Mouse (Mus musculus): Measurements from ENCODE around the gene Lipt1. TPM values are rescaled to one million over a fixed set of nuclear protein-coding genes. Genes with fewer than 3 reads are reported as not detected.
A peak's percentile ranks its signal among the peaks of the same experiment; 100 is the strongest.

Gene Lipt1
- polyA plus RNA-seq, 1 experiment from 2014 or later, result 9.2 TPM

DNA sequence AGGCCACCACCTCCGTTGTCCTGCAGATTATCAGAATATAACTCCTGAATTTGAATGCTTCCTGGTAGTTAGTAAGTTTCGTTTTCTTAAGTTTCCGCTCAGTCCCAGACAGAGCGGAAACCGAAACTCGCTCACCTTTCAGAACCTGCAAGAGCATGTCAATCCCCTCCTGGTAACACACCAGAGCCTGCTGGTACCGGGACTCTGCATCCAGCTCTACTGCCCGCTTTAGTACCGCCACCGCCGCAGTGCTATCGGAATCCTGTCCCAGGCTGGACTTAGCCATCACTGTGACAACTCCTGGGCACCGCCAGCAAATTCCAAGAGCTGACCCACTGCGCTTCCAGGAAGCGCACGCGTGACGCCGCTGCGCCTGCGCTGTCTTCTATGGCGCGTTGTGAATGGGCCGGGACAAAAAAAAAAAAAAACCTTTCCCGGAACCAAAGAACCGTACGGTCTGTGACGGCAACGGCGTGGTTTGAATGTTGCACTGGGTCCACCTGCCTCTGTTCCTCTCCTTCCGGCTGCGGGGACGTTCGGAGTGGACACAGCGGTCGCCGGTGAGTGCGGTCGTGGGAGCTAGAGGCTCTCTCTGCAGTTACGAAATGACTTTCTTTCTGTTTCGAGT lies 18.6 kb downstream of the Lipt1 start, which contains the start of the genes Mitd1 and Mrpl30:
Gene Mitd1 (minus strand): TSS at position 387 of the 628 bp plus-strand sequence.
Gene Mrpl30 (plus strand): TSS at position 453 of the 628 bp plus-strand sequence.
- Histone ChIP-seq H3K4me1 (replicated peaks; ENCODE audit: control insufficient read depth, insufficient read depth, low read length) (peaks cover 22% of the 10 kb centered on the region), H3K27me3 (replicated peaks; ENCODE audit: control insufficient read depth, insufficient read depth, low read length) (no peaks in the 10 kb centered on the region), H3K9ac (replicated peaks; ENCODE audit: low read depth, low read length) (peak within 1 kb of the TSS; percentile 79), H3K4me2 (ENCODE audit: low read length) (peak within 1 kb of the TSS; percentile 73), H3K4me3 (replicated peaks; ENCODE audit: low read length) (peak within 1 kb of the TSS; percentile 84), H3K36me3 (ENCODE audit: control insufficient read depth, insufficient read depth) (peaks cover 3% of the 10 kb centered on the region; the same call in 1 of the 2 replicates), H3K9me3 (ENCODE audit: control insufficient read depth, low read length) (no peaks in the 10 kb centered on the region), H3K27ac (ENCODE audit: low read length) (peak within 1 kb of the TSS; percentile 57)
- ATAC-seq, result peak; percentile 95
- WGBS, result under 1% methylated on average over 41 of the region's 41 CpGs

- Histone ChIP-seq H3K27ac (ENCODE audit: low read length) (no peak overlapping the region), H3K4me1 (replicated peaks; ENCODE audit: control insufficient read depth, insufficient read depth, low read length) (peaks cover 22% of the 10 kb centered on the region), H3K4me3 (replicated peaks; ENCODE audit: low read length) (no peak overlapping the region), H3K36me3 (ENCODE audit: control insufficient read depth, insufficient read depth) (peaks cover 6% of the 10 kb centered on the region; the same call in 1 of the 2 replicates), H3K27me3 (replicated peaks; ENCODE audit: control insufficient read depth, insufficient read depth, low read length) (no peaks in the 10 kb centered on the region), H3K9me3 (ENCODE audit: control insufficient read depth, low read length) (no peaks in the 10 kb centered on the region), H3K4me2 (ENCODE audit: low read length) (peak overlapping the region; percentile 73), H3K9ac (replicated peaks; ENCODE audit: low read depth, low read length) (no peak overlapping the region)
- no peak for ATAC-seq
- WGBS, result 62% methylated on average over 3 of the region's 3 CpGs
These were observed 19.9 kb downstream of the Lipt1 start for GRCm38 (mm10) chr1:37891400-37891799.

GRCm38 (mm10) chr1:37894606-37895005 lies 23.1 kb downstream of the Lipt1 start:
- H3K4me3 ChIP-seq (replicated peaks; ENCODE audit: low read length), result no peak overlapping the region
- H3K9ac ChIP-seq (replicated peaks; ENCODE audit: low read depth, low read length), result no peak overlapping the region
- H3K9me3 ChIP-seq (ENCODE audit: control insufficient read depth, low read length), result no peaks in the 10 kb centered on the region
- no peak overlapping the region for H3K4me2 ChIP-seq (ENCODE audit: low read length)
- H3K27ac ChIP-seq (ENCODE audit: low read length), result no peak overlapping the region
- H3K4me1 ChIP-seq (replicated peaks; ENCODE audit: control insufficient read depth, insufficient read depth, low read length), result peaks cover 15% of the 10 kb centered on the region
- no peak for ATAC-seq
- no peaks in the 10 kb centered on the region for H3K27me3 ChIP-seq (replicated peaks; ENCODE audit: control insufficient read depth, insufficient read depth, low read length)
- peaks cover 15% of the 10 kb centered on the region for H3K36me3 ChIP-seq (ENCODE audit: control insufficient read depth, insufficient read depth)

- Histone ChIP-seq H3K9ac (replicated peaks; ENCODE audit: low read depth, low read length) (no peak overlapping the region), H3K27ac (ENCODE audit: low read length) (no peak overlapping the region), H3K27me3 (replicated peaks; ENCODE audit: control insufficient read depth, insufficient read depth, low read length) (no peaks in the 10 kb centered on the region), H3K4me3 (replicated peaks; ENCODE audit: low read length) (no peak overlapping the region), H3K9me3 (ENCODE audit: control insufficient read depth, low read length) (no peaks in the 10 kb centered on the region), H3K4me1 (replicated peaks; ENCODE audit: control insufficient read depth, insufficient read depth, low read length) (no peaks in the 10 kb centered on the region), H3K36me3 (ENCODE audit: control insufficient read depth, insufficient read depth) (peaks cover 15% of the 10 kb centered on the region), H3K4me2 (ENCODE audit: low read length) (no peak overlapping the region)
- no peak for ATAC-seq
- 83% methylated on average over 4 of the region's 4 CpGs for WGBS
These were observed 28.3 kb downstream of the Lipt1 start for GRCm38 (mm10) chr1:37899816-37900215.

DNA sequence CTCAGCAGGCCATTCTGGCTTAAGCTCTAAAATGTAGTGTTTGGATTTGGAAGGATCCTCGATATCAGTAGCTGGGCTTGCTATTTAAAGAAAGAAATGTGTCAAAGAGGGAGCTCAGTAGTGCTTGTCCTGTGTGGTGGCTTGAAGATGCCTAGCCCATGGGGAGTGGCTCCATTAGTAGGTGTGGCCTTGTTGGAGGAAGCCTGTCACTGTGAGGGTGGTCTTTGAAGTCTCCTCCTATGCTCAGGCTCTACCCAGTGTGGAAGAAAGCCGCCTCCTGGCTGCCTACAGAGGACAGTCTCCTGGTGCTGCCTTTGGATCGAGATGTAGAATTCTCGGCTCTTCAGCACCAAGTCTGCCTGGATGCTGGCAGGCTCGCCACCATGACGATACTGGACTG lies 28.8 kb downstream of the Lipt1 start:
- Histone ChIP-seq H3K4me1 (replicated peaks; ENCODE audit: control insufficient read depth, insufficient read depth, low read length) (no peaks in the 10 kb centered on the region), H3K27me3 (replicated peaks; ENCODE audit: control insufficient read depth, insufficient read depth, low read length) (no peaks in the 10 kb centered on the region), H3K4me3 (replicated peaks; ENCODE audit: low read length) (no peak overlapping the region), H3K27ac (ENCODE audit: low read length) (no peak overlapping the region), H3K4me2 (ENCODE audit: low read length) (no peak overlapping the region), H3K9ac (replicated peaks; ENCODE audit: low read depth, low read length) (no peak overlapping the region), H3K9me3 (ENCODE audit: control insufficient read depth, low read length) (no peaks in the 10 kb centered on the region), H3K36me3 (ENCODE audit: control insufficient read depth, insufficient read depth) (peaks cover 12% of the 10 kb centered on the region)
- no peak for ATAC-seq
- WGBS, result 55% methylated on average over 6 of the region's 6 CpGs

- WGBS, result 39% methylated on average over 6 of the region's 6 CpGs
- H3K4me2 ChIP-seq (ENCODE audit: low read length), result no peak overlapping the region
- no peak overlapping the region for H3K9ac ChIP-seq (replicated peaks; ENCODE audit: low read depth, low read length)
- no peaks in the 10 kb centered on the region for H3K27me3 ChIP-seq (replicated peaks; ENCODE audit: control insufficient read depth, insufficient read depth, low read length)
- H3K4me1 ChIP-seq (replicated peaks; ENCODE audit: control insufficient read depth, insufficient read depth, low read length), result no peaks in the 10 kb centered on the region
- peaks cover 10% of the 10 kb centered on the region for H3K36me3 ChIP-seq (ENCODE audit: control insufficient read depth, insufficient read depth)
- no peaks in the 10 kb centered on the region for H3K9me3 ChIP-seq (ENCODE audit: control insufficient read depth, low read length)
- ATAC-seq, result no peak
- H3K27ac ChIP-seq (ENCODE audit: low read length), result no peak overlapping the region
- H3K4me3 ChIP-seq (replicated peaks; ENCODE audit: low read length), result no peak overlapping the region
These were observed 31.6 kb downstream of the Lipt1 start for GRCm38 (mm10) chr1:37903178-37903577.

DNA sequence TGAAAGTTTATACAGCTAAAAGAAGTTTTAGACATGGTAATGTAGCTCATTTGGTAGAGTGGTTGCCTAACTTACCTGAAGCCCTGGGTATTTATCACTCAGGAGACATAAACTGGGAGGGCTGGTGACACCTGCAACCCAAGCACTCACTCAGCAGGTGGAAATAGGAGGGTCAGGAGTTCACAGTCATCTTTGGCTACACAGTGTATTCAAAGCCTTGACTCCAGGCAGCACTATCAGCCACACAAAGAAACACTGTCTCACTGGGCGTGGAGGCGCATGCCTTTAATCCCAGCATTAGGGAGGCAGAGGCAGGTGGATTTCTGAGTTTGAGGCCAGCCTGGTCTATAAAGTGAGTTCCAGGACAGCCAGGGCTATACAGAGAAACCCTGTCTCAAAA lies 41.2 kb downstream of the Lipt1 start:
- Histone ChIP-seq H3K36me3 (ENCODE audit: control insufficient read depth, insufficient read depth) (no peaks in the 10 kb centered on the region), H3K4me2 (ENCODE audit: low read length) (no peak overlapping the region), H3K4me3 (replicated peaks; ENCODE audit: low read length) (no peak overlapping the region), H3K27ac (ENCODE audit: low read length) (no peak overlapping the region), H3K27me3 (replicated peaks; ENCODE audit: control insufficient read depth, insufficient read depth, low read length) (no peaks in the 10 kb centered on the region), H3K9ac (replicated peaks; ENCODE audit: low read depth, low read length) (no peak overlapping the region), H3K4me1 (replicated peaks; ENCODE audit: control insufficient read depth, insufficient read depth, low read length) (no peaks in the 10 kb centered on the region), H3K9me3 (ENCODE audit: control insufficient read depth, low read length) (no peaks in the 10 kb centered on the region)
- no peak for ATAC-seq
- WGBS, result 78% methylated on average over 2 of the region's 2 CpGs

DNA sequence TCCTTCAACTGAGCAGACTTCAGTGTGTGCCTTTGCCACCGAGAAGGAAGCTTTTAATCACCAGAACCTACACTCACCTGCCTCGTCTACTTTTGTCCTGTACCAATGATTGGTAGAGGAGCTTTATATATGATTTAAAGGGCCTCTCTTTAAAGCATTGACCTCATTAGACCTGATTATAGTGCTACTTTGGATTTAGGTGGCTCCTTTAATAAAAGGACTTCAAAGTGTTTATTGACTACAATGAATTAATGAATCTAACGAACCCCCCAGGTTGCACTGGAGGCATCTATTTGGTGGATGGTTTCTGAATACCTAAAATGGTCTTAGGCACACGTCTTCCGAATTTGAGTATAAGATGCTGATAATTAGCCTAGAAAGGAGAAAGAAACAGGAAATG lies 44.9 kb downstream of the Lipt1 start, which contains the start of gene Lyg2:
Gene Lyg2 (minus strand): TSS at position 101 of the 400 bp plus-strand sequence.
- H3K4me1 ChIP-seq (replicated peaks; ENCODE audit: control insufficient read depth, insufficient read depth, low read length), result no peaks in the 10 kb centered on the region
- H3K4me3 ChIP-seq (replicated peaks; ENCODE audit: low read length), result no peak within 1 kb of the TSS
- 45% methylated on average over 5 of the region's 5 CpGs for WGBS

GRCm38 (mm10) chr1:37917666-37918065 lies 46.1 kb downstream of the Lipt1 start:
- Histone ChIP-seq H3K4me3 (replicated peaks; ENCODE audit: low read length) (no peak overlapping the region), H3K27me3 (replicated peaks; ENCODE audit: control insufficient read depth, insufficient read depth, low read length) (no peaks in the 10 kb centered on the region), H3K9ac (replicated peaks; ENCODE audit: low read depth, low read length) (no peak overlapping the region), H3K9me3 (ENCODE audit: control insufficient read depth, low read length) (no peaks in the 10 kb centered on the region), H3K36me3 (ENCODE audit: control insufficient read depth, insufficient read depth) (no peaks in the 10 kb centered on the region), H3K4me1 (replicated peaks; ENCODE audit: control insufficient read depth, insufficient read depth, low read length) (no peaks in the 10 kb centered on the region), H3K27ac (ENCODE audit: low read length) (no peak overlapping the region), H3K4me2 (ENCODE audit: low read length) (no peak overlapping the region)
- no peak for ATAC-seq
- 63% methylated on average over 13 of the region's 13 CpGs for WGBS

More for the DNA sequence above, 44.9 kb downstream of the Lipt1 start, which contains the start of gene Lyg2:
- no peak within 1 kb of the TSS for H3K27ac ChIP-seq (ENCODE audit: low read length)
- H3K4me2 ChIP-seq (ENCODE audit: low read length), result no peak within 1 kb of the TSS
- H3K36me3 ChIP-seq (ENCODE audit: control insufficient read depth, insufficient read depth), result no peaks in the 10 kb centered on the region
- ATAC-seq, result no peak
- no peaks in the 10 kb centered on the region for H3K27me3 ChIP-seq (replicated peaks; ENCODE audit: control insufficient read depth, insufficient read depth, low read length)
- H3K9ac ChIP-seq (replicated peaks; ENCODE audit: low read depth, low read length), result no peak within 1 kb of the TSS
- no peaks in the 10 kb centered on the region for H3K9me3 ChIP-seq (ENCODE audit: control insufficient read depth, low read length)
